Mouse (Mus musculus): ENCODE results near the gene Ikzf1. TPM values are rescaled to one million over a fixed set of nuclear protein-coding genes. Genes with fewer than 3 reads are reported as not detected.

Ikzf1 gene
- polyA plus RNA-seq, 1 experiment: 6.6 TPM

- peaks cover 3% of the 10 kb centered on the region; the same call in 1 of the 2 replicates for H3K4me1 ChIP-seq (ENCODE audit: control insufficient read depth)
- peaks cover 30% of the 10 kb centered on the region for H3K36me3 ChIP-seq (ENCODE audit: control insufficient read depth)
- no peaks in the 10 kb centered on the region for H3K9me3 ChIP-seq (ENCODE audit: control insufficient read depth, low read length)
- TF ChIP-seq GATA1 (IDR thresholded peaks at IDR 0.05; ENCODE audit: low read length) (no peak), TAL1 (IDR thresholded peaks at IDR 0.05; ENCODE audit: low read length) (no peak)
- H3K4me3 ChIP-seq (replicated peaks): no peak overlapping the region
- H3K27me3 ChIP-seq (ENCODE audit: control insufficient read depth): no peaks in the 10 kb centered on the region
These were observed 91.4 kb downstream of the Ikzf1 start for GRCm38 (mm10) chr11:11776071-11776821.

GRCm38 (mm10) chr11:11776822-11777174 is 92.0 kb downstream of the Ikzf1 start:
- Histone ChIP-seq H3K27me3 (ENCODE audit: control insufficient read depth) (no peaks in the 10 kb centered on the region), H3K36me3 (ENCODE audit: control insufficient read depth) (peaks cover 24% of the 10 kb centered on the region), H3K9me3 (ENCODE audit: control insufficient read depth, low read length) (no peaks in the 10 kb centered on the region), H3K4me3 (replicated peaks) (no peak overlapping the region), H3K4me1 (ENCODE audit: control insufficient read depth) (peaks cover 3% of the 10 kb centered on the region; the same call in 1 of the 2 replicates)
- TF ChIP-seq TAL1 (IDR thresholded peaks at IDR 0.05; ENCODE audit: low read length): no peak
- no peak for TF ChIP-seq GATA1 (IDR thresholded peaks at IDR 0.05; ENCODE audit: low read length)

GRCm38 (mm10) chr11:11777246-11777645 is 92.4 kb downstream of the Ikzf1 start:
- H3K4me1 ChIP-seq (ENCODE audit: control insufficient read depth): peaks cover under 1% of the 10 kb centered on the region; the same call in 1 of the 2 replicates
- H3K27me3 ChIP-seq (ENCODE audit: control insufficient read depth): no peaks in the 10 kb centered on the region
- no peak for TF ChIP-seq GATA1 (IDR thresholded peaks at IDR 0.05; ENCODE audit: low read length)
- TF ChIP-seq TAL1 (IDR thresholded peaks at IDR 0.05; ENCODE audit: low read length): no peak
- no peaks in the 10 kb centered on the region for H3K9me3 ChIP-seq (ENCODE audit: control insufficient read depth, low read length)
- no peak overlapping the region for H3K4me3 ChIP-seq (replicated peaks)
- peaks cover 20% of the 10 kb centered on the region for H3K36me3 ChIP-seq (ENCODE audit: control insufficient read depth)

- TF ChIP-seq GATA1 (IDR thresholded peaks at IDR 0.05; ENCODE audit: low read length): no peak
- no peak for TF ChIP-seq TAL1 (IDR thresholded peaks at IDR 0.05; ENCODE audit: low read length)
- Histone ChIP-seq H3K36me3 (ENCODE audit: control insufficient read depth) (peaks cover 14% of the 10 kb centered on the region), H3K4me3 (replicated peaks) (no peak overlapping the region), H3K9me3 (ENCODE audit: control insufficient read depth, low read length) (no peaks in the 10 kb centered on the region), H3K4me1 (ENCODE audit: control insufficient read depth) (no peaks in the 10 kb centered on the region), H3K27me3 (ENCODE audit: control insufficient read depth) (no peaks in the 10 kb centered on the region)
These were observed 93.0 kb downstream of the Ikzf1 start for GRCm38 (mm10) chr11:11777796-11778195.

GRCm38 (mm10) chr11:11778345-11778744 is 93.5 kb downstream of the Ikzf1 start:
- Histone ChIP-seq H3K4me3 (replicated peaks) (no peak overlapping the region), H3K27me3 (ENCODE audit: control insufficient read depth) (no peaks in the 10 kb centered on the region), H3K9me3 (ENCODE audit: control insufficient read depth, low read length) (no peaks in the 10 kb centered on the region), H3K36me3 (ENCODE audit: control insufficient read depth) (peaks cover 9% of the 10 kb centered on the region), H3K4me1 (ENCODE audit: control insufficient read depth) (no peaks in the 10 kb centered on the region)
- no peak for TF ChIP-seq TAL1 (IDR thresholded peaks at IDR 0.05; ENCODE audit: low read length)
- no peak for TF ChIP-seq GATA1 (IDR thresholded peaks at IDR 0.05; ENCODE audit: low read length)

GRCm38 (mm10) chr11:11781728-11782127 is 96.9 kb downstream of the Ikzf1 start:
- no peaks in the 10 kb centered on the region for H3K9me3 ChIP-seq (ENCODE audit: control insufficient read depth, low read length)
- no peak overlapping the region for H3K4me3 ChIP-seq (replicated peaks)
- H3K4me1 ChIP-seq (ENCODE audit: control insufficient read depth): no peaks in the 10 kb centered on the region
- TF ChIP-seq GATA1 (IDR thresholded peaks at IDR 0.05; ENCODE audit: low read length): no peak
- no peaks in the 10 kb centered on the region for H3K36me3 ChIP-seq (ENCODE audit: control insufficient read depth)
- H3K27me3 ChIP-seq (ENCODE audit: control insufficient read depth): no peaks in the 10 kb centered on the region

- Histone ChIP-seq H3K27me3 (ENCODE audit: control insufficient read depth) (no peaks in the 10 kb centered on the region; the same call in 1 of the 2 replicates), H3K36me3 (ENCODE audit: control insufficient read depth) (peaks cover 4% of the 10 kb centered on the region), H3K9me3 (ENCODE audit: control insufficient read depth, low read length) (no peaks in the 10 kb centered on the region), H3K4me1 (ENCODE audit: control insufficient read depth) (peaks cover 6% of the 10 kb centered on the region), H3K4me3 (replicated peaks) (no peak overlapping the region)
- no peak for TF ChIP-seq TAL1 (IDR thresholded peaks at IDR 0.05; ENCODE audit: low read length)
These were observed 100.7 kb downstream of the Ikzf1 start for GRCm38 (mm10) chr11:11785457-11785856.

- H3K27me3 ChIP-seq (ENCODE audit: control insufficient read depth): no peaks in the 10 kb centered on the region; the same call in 1 of the 2 replicates
- no peak for TF ChIP-seq TAL1 (IDR thresholded peaks at IDR 0.05; ENCODE audit: low read length)
- no peaks in the 10 kb centered on the region for H3K9me3 ChIP-seq (ENCODE audit: control insufficient read depth, low read length)
- H3K4me1 ChIP-seq (ENCODE audit: control insufficient read depth): peaks cover 7% of the 10 kb centered on the region
- H3K36me3 ChIP-seq (ENCODE audit: control insufficient read depth): peaks cover 6% of the 10 kb centered on the region
- peak overlapping the region; percentile 6 for H3K4me3 ChIP-seq (replicated peaks)
These were observed 103.7 kb downstream of the Ikzf1 start for GRCm38 (mm10) chr11:11788521-11788974.

- H3K36me3 ChIP-seq (ENCODE audit: control insufficient read depth): peaks cover 61% of the 10 kb centered on the region
- no peaks in the 10 kb centered on the region for H3K9me3 ChIP-seq (ENCODE audit: control insufficient read depth, low read length)
- peaks cover 4% of the 10 kb centered on the region for H3K4me1 ChIP-seq (ENCODE audit: control insufficient read depth)
- no peaks in the 10 kb centered on the region; the same call in 1 of the 2 replicates for H3K27me3 ChIP-seq (ENCODE audit: control insufficient read depth)
- no peak overlapping the region for H3K4me3 ChIP-seq (replicated peaks)
- TF ChIP-seq TAL1 (IDR thresholded peaks at IDR 0.05; ENCODE audit: low read length) (no peak), GATA1 (IDR thresholded peaks at IDR 0.05; ENCODE audit: low read length) (no peak)
These were observed 109.8 kb downstream of the Ikzf1 start for GRCm38 (mm10) chr11:11794626-11795025.

All from erythroblast, embryonic 14.5 days (primary cell).